Mouse (Mus musculus) testis, adult 2 months (tissue): ENCODE data around the gene Pla2g2d.

Experiments used
- CTCF ChIP-seq: fragments of 200-500 bp; IDR thresholded peaks from 2 replicates; pipeline ENCODE4 v1.5.1; 2012; ENCODE audit warnings: low read depth, mild to moderate bottlenecking, inconsistent platforms, low read length, moderate library complexity; ENCODE audit not compliant: control insufficient read depth, insufficient read depth, insufficient replicate concordance
- POLR2A ChIP-seq: fragments of 200-500 bp; IDR thresholded peaks from 2 replicates; pipeline ENCODE4 v1.6.1; 2012; ENCODE audit warnings: low read depth, mild to moderate bottlenecking, inconsistent platforms, low read length, moderate library complexity; ENCODE audit not compliant: control insufficient read depth

DNA sequence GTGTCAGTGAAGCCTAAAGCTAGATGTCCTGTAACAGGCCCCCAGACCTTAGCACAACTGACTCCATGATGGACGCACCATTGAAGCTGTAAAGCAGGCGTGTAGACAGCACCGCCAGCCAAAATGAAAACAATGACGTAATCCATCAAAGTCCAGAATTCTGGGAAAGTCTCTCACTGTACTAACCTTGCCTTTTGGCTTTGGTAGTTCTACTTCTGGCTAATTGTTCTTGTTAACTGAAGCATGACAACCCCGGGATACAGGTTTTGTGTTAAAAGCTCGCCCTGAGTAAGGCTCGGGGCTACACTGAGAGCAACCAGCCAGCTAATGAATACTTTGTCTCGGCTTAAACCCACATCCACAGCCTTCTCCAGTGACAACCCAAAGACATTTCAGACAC, 29.7 kb downstream of the Pla2g2d start:
- TF ChIP-seq CTCF (no peak), POLR2A (no peak)
